Mouse (Mus musculus) heart, adult 18-20 months (tissue): Measurements from ENCODE around the gene Ramac. TPM values are rescaled to one million over a fixed set of nuclear protein-coding genes. Genes with fewer than 3 reads are reported as not detected.

ENCODE experiments used
- DNase-seq, 2 experiments: peaks; one replicate each; pipeline ENCODE4 v3.0.0; 2021 to 2022; ENCODE audit warnings: mixed read lengths in 1 of 2
- total RNA-seq, 2 experiments: library from RNA; stranded (reverse); gene quantifications; 2 replicates each; pipeline ENCODE4 v1.2.3; 2021

The Ramac gene
- total RNA-seq, 2 experiments from 2014 or later = 22.8 to 26.8 TPM

GRCm38 (mm10) chr7:81777667-81778218 lies 15.0 kb downstream of the Ramac start:
- no peak for DNase-seq

- peak in 1 of 2 experiments; percentile 18 for DNase-seq
Observed at GRCm38 (mm10) chr7:81788536-81788935, 25.8 kb downstream of the Ramac start.

GRCm38 (mm10) chr7:81789095-81789757 lies 26.5 kb downstream of the Ramac start, which contains the start of gene 3110040N11Rik:
3110040N11Rik (minus strand) TSS chr7:81789478.
- DNase-seq = peak; percentile 89

- DNase-seq = no peak
Observed at GRCm38 (mm10) chr7:81806067-81806466, 43.3 kb downstream of the Ramac start.

Other genes starting within 250 kb of the Ramac start
- 100 to 1,000 TPM; 322 to 355 TPM for gene Fsd2, start 196.0 kb upstream of the Ramac start, total RNA-seq
- 1 to 10 TPM; 7.3 to 9.1 TPM for gene Whamm, start 191.7 kb upstream of the Ramac start, total RNA-seq
- 10 to 100 TPM; 83.1 to 84.1 TPM for gene Homer2, start 55.4 kb upstream of the Ramac start, total RNA-seq
- 10 to 100 TPM; 27.6 to 32.3 TPM for gene 3110040N11Rik, start 26.6 kb downstream of the Ramac start, total RNA-seq
- 100 to 1,000 TPM; 134 to 141 TPM for gene Btbd1, start 66.5 kb downstream of the Ramac start, total RNA-seq
- not detected for gene Gm10160, start 92.9 kb downstream of the Ramac start, total RNA-seq
- 10 to 100 TPM; 10.7 to 12.3 TPM for gene Tm6sf1, start 96.1 kb downstream of the Ramac start, total RNA-seq
- 1 to 10 TPM; 7.2 to 9.2 TPM for gene Hdgfl3, start 171.5 kb downstream of the Ramac start, total RNA-seq
- gene Bnc1, start 229.4 kb downstream of the Ramac start, total RNA-seq = 1 to 10 TPM; 1.0 to 1.2 TPM